Mouse (Mus musculus) macrophage (primary cell): ENCODE data around the gene Arhgap21. TPM values are rescaled to one million over a fixed set of nuclear protein-coding genes. Genes with fewer than 3 reads are reported as not detected.

Experiments
- H3K27ac ChIP-seq: fragments of 350-480 bp; formaldehyde crosslinking; 2 replicates; pipeline ENCODE4 v1.9.0; 2021
- H3K36me3 ChIP-seq: fragments of 350-480 bp; formaldehyde crosslinking; 2 replicates; pipeline ENCODE4 v1.9.0; 2021; ENCODE audit errors: inconsistent target
- H3K4me3 ChIP-seq: fragments of 350-480 bp; formaldehyde crosslinking; 2 replicates; pipeline ENCODE4 v1.9.0; 2021; ENCODE audit errors: inconsistent target
- H3K79me2 ChIP-seq: fragments of 350-480 bp; formaldehyde crosslinking; 2 replicates; pipeline ENCODE4 v1.9.0; 2021; ENCODE audit errors: inconsistent target
- WGBS: methylation state at CpG from one replicate; pipeline ENCODE4 v1.1.7; 2026; ENCODE audit warnings: inconsistent platforms; ENCODE audit not compliant: missing documents; 5-methylcytosine and 5-hydroxymethylcytosine counted together
- polyA plus RNA-seq: library from polyadenylated mRNA; stranded (reverse); fragments of 250-400 nt; gene quantifications from 3 replicates; pipeline ENCODE4 v1.2.4, GENCODE M21; 2018; ENCODE audit warnings: inconsistent platforms

Gene Arhgap21
- polyA plus RNA-seq, 1 experiment from 2014 or later: 22.5 TPM

DNA sequence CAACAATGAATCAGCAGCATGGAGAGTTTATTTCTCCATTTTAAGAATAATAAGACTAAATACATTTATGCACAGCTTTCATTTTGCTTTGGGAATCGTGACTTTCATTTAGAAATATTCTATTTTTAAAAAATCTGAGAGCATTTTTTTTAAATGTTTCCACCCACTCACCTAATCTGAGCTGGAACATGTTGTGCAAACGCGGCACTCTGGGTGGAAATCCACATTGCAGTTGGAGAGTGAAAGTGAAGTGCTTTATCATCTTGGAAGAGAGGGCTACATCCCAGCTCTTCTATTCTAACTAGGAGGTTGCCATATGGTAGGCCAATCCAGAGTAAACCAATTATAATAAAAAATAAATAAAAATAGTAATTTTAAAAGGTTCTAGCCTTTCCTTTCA is 4.8 kb upstream of the Arhgap21 start:
- H3K36me3 ChIP-seq: no peaks in the 10 kb centered on the region
- 92% methylated on average over 3 of the region's 3 CpGs for WGBS

DNA sequence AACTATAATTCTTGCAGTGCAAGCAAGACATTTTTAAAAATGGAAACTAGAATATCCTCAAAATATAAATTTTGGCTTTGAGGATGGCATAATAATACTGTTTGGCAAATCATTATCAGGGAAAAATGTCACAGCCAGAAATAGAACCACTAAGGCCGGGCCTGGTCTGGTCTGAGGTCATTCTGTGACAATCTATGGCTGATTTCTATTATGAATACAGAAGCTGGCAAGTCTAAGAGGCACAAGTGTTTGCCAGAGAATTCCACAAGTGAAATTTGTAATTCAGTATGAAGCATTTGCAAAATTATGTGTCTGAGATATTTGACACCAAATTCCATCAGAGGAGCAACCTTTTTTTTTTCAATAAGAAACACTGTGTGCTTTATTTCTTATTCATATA is 3.5 kb upstream of the Arhgap21 start:
- no peak overlapping the region for H3K4me3 ChIP-seq
- H3K79me2 ChIP-seq: peaks cover 7% of the 10 kb centered on the region
- no peak overlapping the region for H3K27ac ChIP-seq
- 100% methylated on average over 1 of the region's 1 CpGs for WGBS
- no peaks in the 10 kb centered on the region for H3K36me3 ChIP-seq

More for the DNA sequence above, 4.8 kb upstream of the Arhgap21 start:
- H3K79me2 ChIP-seq: no peaks in the 10 kb centered on the region
- no peak overlapping the region for H3K27ac ChIP-seq
- no peak overlapping the region for H3K4me3 ChIP-seq

DNA sequence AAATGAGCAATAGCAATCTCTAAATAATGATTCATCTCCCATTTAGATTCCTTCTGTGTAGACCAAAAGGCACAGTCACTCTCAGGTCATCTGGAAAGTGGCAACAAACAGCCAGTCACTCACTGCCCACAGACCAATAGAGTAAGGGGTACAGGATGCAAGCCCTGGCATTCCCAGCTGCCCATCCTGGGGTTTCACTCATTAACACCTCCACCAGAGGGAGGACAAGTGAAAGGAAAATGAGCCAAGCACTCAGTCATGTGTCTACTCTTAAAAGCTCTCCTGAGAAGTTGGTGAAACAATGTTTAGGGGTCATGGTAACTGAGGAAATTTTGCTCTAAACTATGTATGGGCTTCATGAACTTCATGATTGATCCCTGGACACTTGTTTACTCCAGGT is 2.9 kb upstream of the Arhgap21 start:
- Histone ChIP-seq H3K79me2 (peaks cover 12% of the 10 kb centered on the region), H3K27ac (no peak overlapping the region), H3K4me3 (no peak overlapping the region), H3K36me3 (no peaks in the 10 kb centered on the region)

- Histone ChIP-seq H3K27ac (peak overlapping the region; percentile 75), H3K36me3 (no peaks in the 10 kb centered on the region), H3K79me2 (peaks cover 33% of the 10 kb centered on the region), H3K4me3 (peak overlapping the region; percentile 64)
- WGBS: 2% methylated on average over 44 of the region's 49 CpGs
Observed at GRCm38 (mm10) chr2:20969201-20970200, 820 bp upstream of the Arhgap21 start.

GRCm38 (mm10) chr2:20967646-20968351 is 882 bp downstream of the Arhgap21 start:
- Histone ChIP-seq H3K4me3 (peak overlapping the region; percentile 72), H3K27ac (peak overlapping the region; percentile 29), H3K79me2 (peaks cover 50% of the 10 kb centered on the region), H3K36me3 (no peaks in the 10 kb centered on the region)
- WGBS: 1% methylated on average over 57 of the region's 57 CpGs

DNA sequence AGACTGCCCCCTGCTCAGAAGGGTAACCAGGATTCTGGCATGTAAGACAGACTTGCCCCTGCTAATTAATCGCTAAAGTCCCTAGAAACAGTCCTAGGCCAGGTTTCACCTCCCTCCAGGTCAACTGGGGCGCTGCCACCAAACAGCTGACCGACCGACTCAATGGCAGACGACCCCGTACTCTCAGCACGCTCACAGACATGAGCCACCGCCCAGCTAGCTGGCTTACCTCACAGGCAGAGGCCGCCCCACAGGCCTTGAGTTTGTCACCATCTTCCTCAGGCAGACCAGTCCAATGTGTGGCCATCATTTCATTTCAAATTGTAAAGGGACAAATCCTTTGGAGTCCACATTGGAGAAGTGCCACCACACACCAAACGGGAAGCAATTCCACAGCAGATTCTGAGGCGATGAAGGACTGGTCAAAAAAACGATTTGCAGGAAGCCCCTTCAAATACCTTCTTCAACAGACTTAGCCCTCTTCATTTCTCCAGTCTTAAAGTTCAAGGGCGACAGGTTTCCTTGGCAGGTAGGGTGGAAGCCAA is 1.5 kb downstream of the Arhgap21 start:
- WGBS: 30% methylated on average over 13 of the region's 13 CpGs
- Histone ChIP-seq H3K27ac (peak overlapping the region; percentile 29), H3K79me2 (peaks cover 57% of the 10 kb centered on the region), H3K36me3 (no peaks in the 10 kb centered on the region), H3K4me3 (peak overlapping the region; percentile 72)

GRCm38 (mm10) chr2:20966176-20967100 is 2.2 kb downstream of the Arhgap21 start:
- H3K79me2 ChIP-seq: peaks cover 62% of the 10 kb centered on the region
- H3K27ac ChIP-seq: no peak overlapping the region
- peak overlapping the region; percentile 72 for H3K4me3 ChIP-seq
- WGBS: 73% methylated on average over 18 of the region's 18 CpGs
- no peaks in the 10 kb centered on the region for H3K36me3 ChIP-seq

DNA sequence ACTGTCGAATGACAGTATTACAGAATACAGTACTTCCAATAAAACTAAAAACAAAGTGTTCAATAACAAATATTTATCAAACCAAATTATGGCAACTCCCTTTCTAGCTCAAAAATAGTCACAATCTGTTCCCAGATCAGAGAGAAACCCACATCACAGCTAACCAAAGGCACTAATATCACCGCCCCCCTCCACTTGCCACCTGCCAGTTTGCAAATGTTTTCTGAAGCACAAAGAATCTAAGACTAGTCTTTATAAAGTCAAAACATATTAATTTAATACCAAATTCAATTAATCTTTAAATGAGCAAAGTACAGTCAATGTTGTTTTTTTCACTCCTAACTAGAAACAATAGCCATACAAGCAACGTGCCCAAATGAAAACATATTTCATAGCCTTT is 3.3 kb downstream of the Arhgap21 start:
- WGBS: 89% methylated on average over 3 of the region's 3 CpGs
- H3K27ac ChIP-seq: no peak overlapping the region
- H3K36me3 ChIP-seq: no peaks in the 10 kb centered on the region
- peaks cover 73% of the 10 kb centered on the region for H3K79me2 ChIP-seq
- no peak overlapping the region for H3K4me3 ChIP-seq

DNA sequence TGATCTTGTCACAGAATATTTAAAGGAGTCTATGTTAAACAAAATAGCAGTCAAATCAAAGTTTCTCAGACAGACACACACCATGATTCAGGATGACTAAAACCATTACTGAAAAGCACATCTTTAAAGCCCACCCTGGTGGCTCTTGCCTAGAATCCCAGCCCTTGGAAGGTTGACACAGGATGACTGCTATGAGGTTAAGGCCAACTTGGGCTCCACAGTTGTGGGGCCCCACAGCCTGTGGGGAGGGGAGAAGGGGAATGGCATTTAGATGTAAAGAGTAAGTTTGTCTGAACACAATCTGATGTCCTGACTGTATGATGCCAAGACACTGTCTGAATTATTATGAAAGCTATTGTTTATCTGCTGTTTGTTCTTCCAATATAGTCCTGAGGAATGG is 4.2 kb downstream of the Arhgap21 start:
- H3K4me3 ChIP-seq: no peak overlapping the region
- H3K36me3 ChIP-seq: no peaks in the 10 kb centered on the region
- H3K79me2 ChIP-seq: peaks cover 82% of the 10 kb centered on the region
- H3K27ac ChIP-seq: no peak overlapping the region

DNA sequence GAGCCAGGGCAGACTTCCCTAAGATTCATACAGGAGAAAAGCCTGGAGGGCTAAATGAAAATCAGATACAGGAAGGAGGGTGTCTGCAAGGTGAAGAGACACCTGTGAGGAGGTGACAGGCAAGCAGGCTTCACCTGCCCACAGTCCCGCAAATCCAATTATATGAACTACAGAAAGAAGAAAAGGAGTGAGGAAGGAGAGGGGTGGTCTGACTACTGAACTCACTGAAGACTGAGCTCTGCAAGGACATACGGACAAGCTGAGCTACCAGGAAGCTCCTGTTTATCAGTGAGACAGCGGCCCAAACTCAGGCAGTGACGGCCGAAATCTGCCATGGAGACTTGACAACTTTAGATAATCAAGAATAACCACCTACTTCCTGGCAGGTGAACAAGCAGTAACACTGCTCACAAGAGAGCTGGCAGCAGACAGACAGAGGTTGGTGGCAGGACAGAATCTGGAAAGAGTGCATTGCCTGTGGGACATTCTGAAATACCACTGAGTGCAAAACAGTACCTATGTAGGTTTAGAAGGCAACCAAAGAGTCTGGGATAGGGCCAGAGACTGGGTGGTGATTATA is 5.4 kb downstream of the Arhgap21 start:
- Histone ChIP-seq H3K27ac (no peak overlapping the region), H3K79me2 (peaks cover 93% of the 10 kb centered on the region), H3K36me3 (no peaks in the 10 kb centered on the region), H3K4me3 (no peak overlapping the region)
- WGBS: 91% methylated on average over 5 of the region's 5 CpGs

- Histone ChIP-seq H3K4me3 (peak overlapping the region; percentile 9; the same call in 1 of the 2 replicates), H3K27ac (peak overlapping the region; percentile 53), H3K79me2 (peaks cover 98% of the 10 kb centered on the region), H3K36me3 (no peaks in the 10 kb centered on the region)
- WGBS: 33% methylated on average over 2 of the region's 2 CpGs
Observed at GRCm38 (mm10) chr2:20962284-20962683, 6.4 kb downstream of the Arhgap21 start.

DNA sequence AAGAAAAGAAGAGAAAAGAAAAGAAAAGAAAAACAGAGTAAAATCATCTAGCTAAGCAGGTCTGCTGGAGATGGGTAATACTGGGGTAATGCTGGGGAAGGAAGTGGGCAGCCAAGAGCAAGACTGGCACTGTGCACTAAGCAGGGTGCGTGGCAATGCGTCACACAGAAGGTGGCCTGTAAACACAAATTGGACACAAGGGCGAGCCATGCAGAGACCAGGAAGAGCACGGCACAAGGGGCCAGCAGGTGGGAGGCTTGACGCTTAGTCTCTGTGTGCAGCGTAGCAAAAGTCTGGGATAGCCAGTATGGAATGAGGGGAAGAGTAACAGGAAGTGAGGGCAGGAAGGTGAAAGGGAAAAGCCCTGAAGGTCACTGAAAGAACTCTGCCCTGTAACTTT is 6.9 kb downstream of the Arhgap21 start:
- Histone ChIP-seq H3K36me3 (no peaks in the 10 kb centered on the region), H3K79me2 (peaks cover 98% of the 10 kb centered on the region), H3K4me3 (peak overlapping the region; percentile 9; the same call in 1 of the 2 replicates), H3K27ac (peak overlapping the region; percentile 53)
- WGBS: 11% methylated on average over 6 of the region's 6 CpGs

DNA sequence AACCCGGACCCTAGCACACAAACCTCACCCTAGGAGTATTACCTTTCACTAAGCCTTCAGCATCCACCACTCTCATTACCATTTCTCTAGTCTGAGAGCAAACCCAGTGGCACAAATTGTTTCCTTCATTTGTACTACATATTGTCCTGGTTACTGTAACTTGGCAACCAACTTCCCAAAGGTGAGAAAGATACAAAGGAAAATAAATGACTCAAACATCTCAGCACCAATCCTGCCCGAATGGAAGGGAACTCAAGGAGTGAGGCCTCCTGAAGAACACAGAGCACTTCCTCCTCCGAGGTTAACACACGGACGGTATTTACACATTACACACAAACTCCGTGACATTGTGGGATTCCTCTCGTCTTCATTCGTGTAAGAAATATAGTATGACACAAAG is 7.4 kb downstream of the Arhgap21 start:
- WGBS: 14% methylated on average over 8 of the region's 8 CpGs
- H3K79me2 ChIP-seq: peaks cover 98% of the 10 kb centered on the region
- no peaks in the 10 kb centered on the region for H3K36me3 ChIP-seq
- peak overlapping the region; percentile 53 for H3K27ac ChIP-seq
- peak overlapping the region; percentile 9; the same call in 1 of the 2 replicates for H3K4me3 ChIP-seq

GRCm38 (mm10) chr2:20960668-20961035 is 8.0 kb downstream of the Arhgap21 start:
- no peaks in the 10 kb centered on the region for H3K36me3 ChIP-seq
- no peak overlapping the region for H3K4me3 ChIP-seq
- WGBS: 91% methylated on average over 8 of the region's 8 CpGs
- H3K27ac ChIP-seq: no peak overlapping the region
- peaks cover 98% of the 10 kb centered on the region for H3K79me2 ChIP-seq
